Mouse (Mus musculus) lung, postnatal 0 days (tissue): ENCODE data around the gene Mief2.

Source experiments
- CTCF ChIP-seq: IDR thresholded peaks from 2 replicates; pipeline ENCODE4 v1.5.1; 2016; ENCODE audit warnings: antibody characterized with exemption, mild to moderate bottlenecking
- EP300 ChIP-seq: IDR thresholded peaks from 2 replicates; pipeline ENCODE4 v1.6.1; 2016; ENCODE audit warnings: antibody characterized with exemption, mild to moderate bottlenecking, control low read depth

DNA sequence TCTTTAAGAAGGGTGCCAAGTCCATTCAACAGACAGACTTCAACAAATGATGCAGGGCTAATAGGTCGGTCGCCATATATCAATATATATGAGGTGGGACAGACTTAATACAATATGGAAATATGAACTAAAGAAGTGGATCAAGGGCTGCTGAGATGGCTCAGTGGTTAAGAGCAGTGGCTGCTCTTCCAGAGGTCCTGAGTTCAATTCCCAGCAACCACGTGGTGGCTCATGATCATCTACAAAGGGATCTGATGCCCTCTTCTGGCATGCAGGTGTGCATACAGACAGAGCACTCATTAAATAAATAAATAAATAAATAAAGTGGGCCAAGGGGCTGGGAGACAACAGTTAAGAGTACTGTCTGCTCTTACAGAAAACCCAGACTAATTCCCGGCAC lies 44.0 kb downstream of the Mief2 start:
- TF ChIP-seq CTCF (no peak), EP300 (no peak)
